Mouse (Mus musculus): ENCODE data around the gene Hoxb9. TPM values are rescaled to one million over a fixed set of nuclear protein-coding genes. Genes with fewer than 3 reads are reported as not detected.

Hoxb9 gene
- total RNA-seq, 2 experiments from 2014 or later, result 1.1 to 1.5 TPM

GRCm38 (mm10) chr11:96284041-96284749 lies 12.9 kb downstream of the Hoxb9 start:
- no peak for DNase-seq (ENCODE audit: low spot score in 2 of 2)

DNA sequence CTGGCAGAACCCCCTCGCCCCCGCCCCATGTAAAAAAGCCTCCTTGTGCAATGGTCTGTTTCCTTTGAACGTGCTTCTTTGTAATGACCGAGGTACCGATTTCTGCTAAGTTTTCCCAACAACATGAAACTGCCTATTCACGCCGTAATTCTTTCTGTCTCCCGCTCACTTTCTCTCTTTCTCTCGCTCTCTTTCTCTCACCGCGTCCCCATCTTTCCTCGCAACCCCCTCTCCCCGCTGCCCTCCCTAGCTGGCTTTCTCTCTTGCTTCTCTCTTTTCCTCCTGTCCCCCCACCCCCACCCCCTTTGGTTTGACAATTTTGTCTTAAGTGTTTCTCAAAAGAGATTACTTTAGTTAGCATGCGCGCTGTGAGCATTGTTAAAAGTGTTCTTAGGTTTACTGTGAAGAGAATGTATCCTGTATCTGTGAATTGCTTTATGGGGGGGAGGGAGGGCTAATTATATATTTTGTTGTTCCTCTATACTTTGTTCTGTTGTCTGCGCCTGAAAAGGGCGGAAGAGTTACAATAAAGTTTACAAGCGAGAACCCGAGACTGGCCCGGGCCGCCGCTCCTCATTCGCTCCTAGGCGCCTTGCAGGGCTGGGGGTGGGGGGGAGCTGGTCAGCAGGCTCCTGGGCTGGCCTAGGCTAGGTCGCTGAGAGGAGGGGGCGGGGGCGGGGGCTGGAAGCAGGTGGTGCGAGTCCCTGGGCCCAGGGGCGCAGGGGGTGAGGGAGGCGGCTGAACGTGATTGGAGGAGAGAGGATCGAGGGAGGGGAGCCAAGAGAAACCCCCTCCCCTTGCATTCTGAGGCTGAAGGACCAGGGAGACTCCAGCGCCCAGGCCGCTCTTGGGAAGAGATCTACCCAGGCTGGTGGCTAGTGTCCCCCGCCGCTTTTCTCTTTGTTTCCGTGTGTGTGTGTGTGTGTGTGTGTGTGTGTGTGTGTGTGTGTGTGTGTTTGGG lies 13.8 kb downstream of the Hoxb9 start:
- no peak for DNase-seq (ENCODE audit: low spot score in 2 of 2)

DNA sequence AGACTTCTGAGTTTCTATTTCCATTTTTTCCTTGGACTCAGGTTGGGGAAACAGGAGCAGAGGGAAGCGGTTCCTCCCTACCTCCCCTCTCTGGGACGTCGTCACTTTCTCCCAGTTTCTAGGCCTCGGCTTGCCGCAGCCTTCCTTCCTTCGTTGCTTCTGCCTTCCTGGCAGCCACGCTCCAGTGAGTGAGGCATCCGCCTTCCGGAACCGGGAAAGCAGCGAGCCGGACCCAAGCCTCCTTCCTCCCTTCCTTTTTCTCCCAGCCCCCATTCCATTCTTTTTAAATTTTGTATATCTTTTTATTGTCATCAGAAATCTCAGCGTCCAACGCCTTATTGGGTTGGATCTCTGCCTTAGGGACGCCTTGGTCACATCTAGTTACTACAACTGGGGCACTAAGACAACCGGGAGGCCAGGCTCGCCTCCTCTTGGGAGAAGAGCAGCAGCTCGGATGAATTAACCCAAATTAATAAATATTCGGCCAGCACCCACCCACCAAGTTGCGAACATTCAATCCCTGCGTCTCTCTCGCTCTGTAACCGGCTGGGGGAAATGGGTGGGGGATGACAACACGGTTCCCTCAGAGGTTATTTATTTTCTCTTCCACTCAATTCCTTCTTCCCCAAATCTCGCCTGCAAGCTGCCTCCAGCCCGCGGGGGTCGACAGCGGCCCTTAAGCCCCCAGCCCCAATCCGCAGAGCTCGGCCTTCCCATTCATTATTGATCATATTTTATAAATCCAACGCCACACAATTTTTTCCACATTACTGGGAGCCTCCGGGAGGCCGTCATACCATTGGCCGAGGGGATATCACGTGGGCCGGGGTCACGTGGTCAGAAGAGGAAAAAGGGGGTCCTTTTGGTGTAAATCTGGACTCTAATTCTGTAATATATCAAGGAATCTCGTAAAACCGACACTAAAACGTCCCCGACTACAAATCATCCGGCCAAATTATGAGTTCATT lies 14.8 kb downstream of the Hoxb9 start, which contains the start of gene Hoxb7:
TSS of gene Hoxb7 (plus strand) at position 853 of the 968 bp plus-strand sequence.
- no peak for DNase-seq (ENCODE audit: low spot score in 2 of 2)

DNA sequence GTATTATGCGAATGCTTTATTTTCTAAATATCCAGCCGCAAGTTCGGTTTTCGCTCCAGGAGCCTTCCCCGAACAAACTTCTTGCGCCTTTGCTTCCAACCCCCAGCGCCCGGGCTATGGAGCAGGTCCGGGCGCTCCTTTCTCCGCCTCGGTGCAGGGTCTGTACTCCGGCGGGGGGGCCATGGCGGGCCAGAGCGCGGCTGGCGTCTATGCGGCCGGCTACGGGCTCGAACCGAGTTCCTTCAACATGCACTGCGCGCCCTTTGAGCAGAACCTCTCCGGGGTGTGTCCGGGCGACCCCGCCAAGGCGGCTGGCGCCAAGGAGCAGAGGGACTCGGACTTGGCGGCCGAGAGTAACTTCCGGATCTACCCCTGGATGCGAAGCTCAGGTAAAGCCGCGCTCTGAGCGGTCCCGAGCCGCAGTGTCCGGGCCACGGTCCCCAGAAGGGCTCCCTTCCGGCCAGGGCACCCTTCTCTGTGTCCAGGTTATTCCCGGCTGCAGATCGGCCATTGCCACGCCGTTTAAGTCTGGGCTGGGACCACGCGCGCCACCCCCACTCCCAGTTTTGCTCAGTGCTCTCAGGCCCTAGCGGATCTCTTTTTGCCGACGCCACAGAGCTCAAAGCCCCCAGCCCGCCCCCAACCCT lies 15.6 kb downstream of the Hoxb9 start:
- DNase-seq (ENCODE audit: low spot score in 2 of 2), result no peak

GRCm38 (mm10) chr11:96287411-96287810 lies 16.2 kb downstream of the Hoxb9 start:
- DNase-seq (ENCODE audit: low spot score in 2 of 2), result no peak

DNA sequence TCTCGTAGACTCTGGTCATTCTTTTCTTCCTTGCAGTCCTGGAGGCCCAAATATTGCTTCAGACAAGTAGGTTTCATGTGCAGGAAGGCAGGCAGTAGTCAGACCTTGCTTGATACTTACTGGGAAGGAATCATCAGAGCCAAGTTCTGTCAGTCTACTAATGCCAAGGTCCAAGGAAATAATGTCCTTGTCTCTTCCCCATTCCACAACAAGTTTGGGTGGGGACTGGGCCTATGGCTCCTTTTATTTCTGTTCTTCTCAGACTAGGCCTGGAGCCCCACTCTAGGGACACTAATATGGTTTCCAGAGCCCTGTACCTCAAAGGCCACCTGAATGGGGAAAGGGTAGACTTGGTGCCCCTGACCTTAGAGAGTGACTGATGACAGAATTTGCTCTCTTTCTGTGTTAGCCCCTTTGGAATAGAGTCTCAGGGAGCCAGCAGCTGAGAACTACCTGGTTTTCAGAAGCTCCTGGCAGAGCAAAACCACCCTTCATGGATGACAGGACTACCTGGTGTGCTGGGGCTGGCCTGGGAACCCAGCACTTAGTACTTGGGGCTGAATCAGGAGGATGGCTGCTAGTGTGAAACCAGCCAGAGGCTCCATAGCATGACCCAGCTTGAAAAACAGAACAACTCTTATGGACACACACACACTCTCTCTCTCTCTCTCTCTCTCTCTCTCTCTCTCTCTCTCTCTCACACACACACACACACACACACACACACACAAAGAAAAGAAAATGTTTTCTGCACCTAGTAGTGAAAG lies 17.4 kb downstream of the Hoxb9 start:
- no peak for DNase-seq (ENCODE audit: low spot score in 2 of 2)

DNA sequence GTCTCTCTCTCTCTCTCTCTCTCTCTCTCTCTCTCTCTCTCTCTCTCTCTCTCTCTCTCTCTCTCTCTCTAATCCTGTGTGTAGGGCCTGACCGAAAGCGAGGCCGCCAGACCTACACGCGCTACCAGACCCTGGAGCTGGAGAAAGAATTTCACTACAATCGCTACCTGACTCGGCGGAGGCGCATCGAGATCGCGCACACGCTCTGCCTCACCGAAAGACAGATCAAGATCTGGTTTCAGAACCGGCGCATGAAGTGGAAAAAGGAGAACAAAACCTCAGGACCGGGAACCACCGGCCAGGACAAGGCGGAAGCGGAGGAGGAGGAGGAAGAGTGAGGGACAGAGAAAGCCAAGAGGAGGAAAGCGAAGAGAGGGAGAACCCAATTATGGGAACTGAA lies 18.0 kb downstream of the Hoxb9 start:
- no peak for DNase-seq (ENCODE audit: low spot score in 2 of 2)

- no peak for DNase-seq (ENCODE audit: low spot score in 2 of 2)
Observed at GRCm38 (mm10) chr11:96289837-96290236, 18.6 kb downstream of the Hoxb9 start.

DNA sequence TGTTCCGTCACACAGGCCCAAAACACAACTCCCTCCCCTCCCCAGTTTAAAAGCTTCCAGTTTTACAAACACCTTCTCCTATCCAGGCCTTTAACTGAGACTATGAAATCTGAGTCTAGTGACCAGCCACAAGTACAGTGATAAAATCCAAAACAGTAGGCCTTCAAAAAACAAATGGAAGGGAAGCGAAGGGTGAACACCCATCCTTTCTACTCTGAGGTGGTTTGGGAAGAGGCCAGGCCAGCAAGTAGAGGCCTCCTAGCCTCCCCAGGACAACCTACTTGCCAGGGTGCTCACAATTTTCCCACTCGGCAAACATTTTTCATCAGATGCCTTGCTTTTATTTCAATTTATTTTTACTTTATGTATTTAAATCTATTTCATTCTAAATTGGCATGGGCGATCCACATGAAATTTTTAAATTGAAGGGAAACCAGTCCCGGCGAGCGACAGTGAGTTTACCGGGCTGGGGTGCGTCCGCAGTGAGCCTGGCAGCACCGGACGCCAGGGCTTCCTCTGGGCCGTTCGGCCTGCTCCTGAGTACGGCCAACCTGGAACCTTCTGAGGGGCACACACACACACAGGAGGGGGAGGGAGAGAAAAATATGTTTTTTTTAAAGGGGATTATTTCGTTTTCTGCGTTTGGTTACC lies 19.6 kb downstream of the Hoxb9 start:
- no peak for DNase-seq (ENCODE audit: low spot score in 2 of 2)

- DNase-seq (ENCODE audit: low spot score in 2 of 2), result no peak
Observed at GRCm38 (mm10) chr11:96291681-96292564, 20.7 kb downstream of the Hoxb9 start, which contains the start of gene Hoxb6. Gene Hoxb6, plus strand, starts transcription at chr11:96292476.

DNA sequence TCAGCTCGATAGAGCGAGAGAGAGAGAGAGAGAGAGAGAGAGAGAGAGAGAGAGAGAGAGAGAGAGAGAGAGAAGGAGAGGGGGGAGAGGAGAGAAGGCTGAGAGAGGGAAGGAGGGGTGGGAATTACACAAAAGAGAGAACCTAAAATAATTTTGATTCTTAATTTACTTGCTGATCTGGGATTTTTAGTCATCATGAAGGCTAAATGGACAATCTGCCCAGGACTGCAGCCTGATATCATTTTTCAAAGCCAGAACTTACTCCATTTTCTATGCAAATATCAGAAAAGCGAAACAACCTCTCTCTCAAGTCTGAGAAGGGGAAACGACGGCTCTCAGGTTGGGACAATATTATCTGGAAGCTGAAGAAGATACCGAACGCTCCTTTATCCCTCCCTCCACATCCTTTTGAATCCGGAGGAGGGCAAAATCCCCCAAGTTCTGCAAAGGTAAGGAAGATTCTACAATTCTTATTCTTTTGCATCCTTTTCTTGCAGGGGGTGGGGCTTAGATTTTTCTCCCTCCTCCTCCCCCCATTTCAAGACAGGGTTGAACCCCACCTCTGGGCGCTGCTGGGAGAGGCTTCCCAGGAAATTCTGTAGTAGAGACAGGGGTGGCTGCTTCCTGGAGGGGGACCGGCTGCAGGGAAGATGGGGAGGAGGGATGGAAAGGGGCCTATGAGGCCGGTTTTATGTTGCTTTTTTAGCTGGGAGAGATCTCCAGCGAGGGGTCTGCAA lies 21.5 kb downstream of the Hoxb9 start:
- DNase-seq (ENCODE audit: low spot score in 2 of 2), result no peak

DNA sequence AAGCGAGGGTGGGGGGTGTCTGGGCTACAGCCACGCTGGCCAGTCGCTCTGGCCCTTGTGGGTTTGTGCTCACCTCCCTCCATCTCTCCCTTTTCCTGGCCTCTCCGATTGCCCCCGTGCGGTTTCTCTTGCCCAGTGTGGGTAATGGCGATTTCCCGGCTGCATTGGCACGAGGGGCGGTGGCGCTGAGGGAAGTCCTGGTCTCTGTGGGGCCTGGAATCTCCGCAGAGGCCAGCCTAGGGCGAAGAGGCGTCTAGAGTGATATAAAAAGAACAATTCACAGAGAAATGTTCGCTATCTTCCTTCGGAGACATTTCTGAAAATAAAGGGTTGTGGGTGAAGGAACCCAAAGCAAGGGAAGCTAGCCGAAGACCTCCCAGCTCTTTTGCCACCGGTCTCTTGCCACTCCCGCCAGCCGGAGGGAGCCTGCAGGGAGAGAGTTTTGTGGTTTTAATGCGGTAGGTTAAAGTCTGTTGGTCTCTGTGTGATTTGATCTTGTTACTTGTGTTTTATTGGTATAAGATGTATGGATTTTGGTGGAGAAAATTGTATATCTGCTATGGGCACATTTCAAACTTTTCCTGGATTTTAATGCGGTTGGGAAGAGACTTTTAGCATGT lies 22.2 kb downstream of the Hoxb9 start:
- DNase-seq (ENCODE audit: low spot score in 2 of 2), result no peak

DNA sequence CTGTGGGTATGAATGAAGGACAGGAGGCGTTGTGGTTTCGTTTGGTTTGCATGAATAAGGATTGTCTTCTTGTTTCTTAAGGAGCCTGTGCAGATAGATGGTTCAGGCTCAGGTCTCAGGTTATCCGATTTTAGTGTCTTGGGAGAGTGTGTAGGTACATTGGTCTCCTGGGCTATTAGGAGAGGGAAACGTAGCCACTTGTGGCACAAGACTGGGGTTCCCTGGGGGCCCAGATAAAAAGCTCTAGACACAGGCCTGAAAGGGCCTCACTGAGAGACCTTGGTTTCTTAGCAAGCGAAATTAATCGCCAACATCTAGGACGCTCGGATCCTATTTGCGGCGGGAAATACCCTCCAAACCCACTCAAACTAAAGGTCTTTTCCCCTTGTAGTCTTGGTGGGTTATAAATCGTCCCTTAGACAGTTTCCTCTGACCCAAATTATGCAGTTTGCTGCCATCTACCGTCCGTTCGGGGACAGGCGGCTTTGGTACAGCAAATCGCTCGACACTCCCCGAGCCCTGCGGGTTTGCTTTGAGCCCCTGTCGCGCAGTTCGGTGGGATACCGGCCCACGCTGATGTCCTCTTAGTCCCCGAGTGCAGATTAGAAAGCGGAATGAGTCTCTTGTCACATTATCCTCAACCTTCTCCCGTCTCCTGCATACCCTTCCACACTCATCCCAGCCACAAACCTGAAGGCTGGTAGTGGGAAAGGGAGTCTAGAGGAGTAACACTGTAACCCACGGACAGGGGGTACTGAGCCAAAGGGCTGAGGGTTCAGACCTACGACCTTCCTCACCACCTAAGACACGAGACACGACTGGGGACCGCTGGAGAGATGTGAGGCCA lies 23.2 kb downstream of the Hoxb9 start:
- DNase-seq (ENCODE audit: low spot score in 2 of 2), result peak; percentile 55 to 74

- DNase-seq (ENCODE audit: low spot score in 2 of 2), result no peak
Observed at GRCm38 (mm10) chr11:96295092-96295835, 24.0 kb downstream of the Hoxb9 start.

- DNase-seq (ENCODE audit: low spot score in 2 of 2), result no peak
Observed at GRCm38 (mm10) chr11:96296997-96297396, 25.7 kb downstream of the Hoxb9 start.
